Mouse (Mus musculus) T-helper 2 cell (primary cell): ENCODE measurements at regions not wholly inside any gene's neighbourhood (a gene's known extent, or its start where the extent isn't known, plus 50 kb on each side); places are given as distances from the start of the nearest gene placed in this dataset.

Experiments
- in situ Hi-C: fragments of 300-600 bp; cut with MboI, MseI; formaldehyde crosslinking; loops from one replicate; pipeline ENCODE4 v1.15.1; 2025; ENCODE audit warnings: high pct_unique_total_duplicates

DNA sequence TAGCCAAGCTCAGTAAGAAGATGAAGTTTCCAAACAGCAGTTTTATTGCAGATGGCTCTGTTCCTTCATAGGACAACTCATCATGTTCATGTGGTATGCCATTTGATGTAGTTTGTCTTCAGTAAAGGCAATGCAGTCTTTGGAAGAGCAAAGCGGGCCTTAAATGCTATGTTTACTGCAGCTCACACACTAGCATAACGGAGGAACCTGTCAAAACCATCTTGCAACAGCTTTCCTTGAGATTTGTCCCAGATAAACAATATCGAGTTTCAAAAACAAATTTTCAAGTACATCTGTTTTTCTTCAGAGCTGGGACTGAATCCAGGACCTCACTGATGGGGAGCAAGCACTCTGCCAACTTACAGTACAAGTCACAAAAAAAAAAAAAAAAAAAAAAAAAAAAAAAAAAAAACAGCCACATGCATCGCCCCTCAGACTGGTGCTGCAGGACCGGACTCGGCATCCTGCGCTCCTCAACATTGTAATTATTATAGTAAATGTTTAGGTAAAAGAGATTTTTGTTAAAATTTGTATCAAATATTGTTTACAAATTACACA lies 1023.4 kb upstream of the Lingo2 start:
- in situ Hi-C loops = loop anchor here (25.0 kb wide), 1 partner anchor 863 kb away; no protein-coding TSS in a partner anchor
